In the genomic region with DNA sequence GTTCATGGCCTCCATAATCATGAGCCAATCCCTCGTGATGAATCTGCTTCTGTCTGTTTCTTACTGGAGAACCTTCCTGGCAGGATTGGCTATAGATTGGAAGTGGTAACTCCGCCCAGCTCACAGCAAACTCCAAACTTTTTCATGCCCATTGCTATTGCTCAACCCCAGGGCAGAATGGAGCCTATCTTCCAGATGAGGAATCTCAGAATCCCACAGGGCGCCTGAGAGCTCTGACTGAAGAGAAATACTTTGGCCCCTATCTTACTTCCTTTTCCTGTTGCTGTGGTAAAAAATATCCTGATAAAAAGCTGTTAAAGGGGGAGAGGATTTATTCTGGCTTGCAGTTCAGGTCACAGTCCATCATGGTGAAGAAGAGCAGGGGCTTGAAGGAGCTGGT, we compare ENCODE assay signal across 31 mouse cellular contexts. TPM values are rescaled to one million over a fixed set of nuclear protein-coding genes. Genes with fewer than 3 reads are reported as not detected.
DNase-seq lines count a peak whose midpoint lies in the region; ATAC-seq and TF ChIP-seq lines count a peak whose summit lies in the region.
"Had no signal": no experiment of that assay in that cellular context is flagged by ENCODE, and none has a peak within 500 bp of the region (broad histone marks: within the 10 kb centered on the region; RNA-seq: fewer than 3 reads in every experiment).

No protein-coding gene starts in this region.

- DNase-seq in heart, adult 18-20 months: peak; percentile 27 to 36
- DNase-seq in heart, embryonic 10.5 days (ENCODE audit: low spot score): no peak
- no peak for DNase-seq in heart, postnatal 14 days
- no peak for DNase-seq in liver, embryonic 11.5 days (ENCODE audit: low spot score)
- DNase-seq in heart, postnatal 0 days (ENCODE audit: low spot score): no peak
- DNase-seq: adrenal gland, adult 2 months; adrenal gland, postnatal 36 days; cerebellum, adult 9-11 months; embryo, embryonic 11 days; gastrocnemius, postnatal 36 days; kidney, postnatal 25 days; lung, embryonic 14.5 days; lung, postnatal 14 days; right cerebral cortex, adult 18-20 months; spleen, adult 18-20 months; thymus, adult 18-20 months; thymus, postnatal 25 days had no signal

- 53% methylated on average over 3 of the region's 3 CpGs for WGBS in heart, embryonic 10.5 days
- WGBS in heart, embryonic 15.5 days: 59% methylated on average over 3 of the region's 3 CpGs
- 28% methylated on average over 3 of the region's 3 CpGs for WGBS in liver, embryonic 16.5 days (ENCODE audit: insufficient replicate concordance)
- WGBS in liver, embryonic 11.5 days: 49% methylated on average over 3 of the region's 3 CpGs
- WGBS in heart, postnatal 0 days: 53% methylated on average over 3 of the region's 3 CpGs

- H3K27me3 ChIP-seq in heart, embryonic 10.5 days (ENCODE audit: insufficient read depth, poor library complexity, severe bottlenecking): no peaks in the 10 kb centered on the region
- H3K27me3 ChIP-seq in heart, embryonic 15.5 days: no peaks in the 10 kb centered on the region
- no peaks in the 10 kb centered on the region for H3K27me3 ChIP-seq in liver, embryonic 16.5 days (ENCODE audit: control insufficient read depth, insufficient read depth, low read depth, low read length)
- H3K27me3 ChIP-seq in liver, embryonic 11.5 days (replicated peaks; ENCODE audit: control insufficient read depth, insufficient read depth, low read length): no peaks in the 10 kb centered on the region; the same call in 1 of the 2 replicates
- no peaks in the 10 kb centered on the region for H3K27me3 ChIP-seq in heart, postnatal 0 days (ENCODE audit: control insufficient read depth, insufficient read depth, low read length)
- H3K27me3 ChIP-seq: embryonic facial prominence, embryonic 12.5 days; kidney, embryonic 15.5 days; limb, embryonic 12.5 days; neural tube, embryonic 12.5 days had no signal

- no peak for ATAC-seq in heart, embryonic 15.5 days (replicated peaks; ENCODE audit: insufficient number of reproducible peaks, insufficient read depth, low FRiP score, low read depth)
- ATAC-seq in liver, embryonic 16.5 days (ENCODE audit: low read depth): peak; percentile 24; the same call in 1 of the 2 replicates
- ATAC-seq in liver, embryonic 11.5 days (replicated peaks; ENCODE audit: low FRiP score): no peak
- no peak for ATAC-seq in heart, postnatal 0 days (ENCODE audit: insufficient read depth, low read depth)
- no peak for ATAC-seq in megakaryocyte-erythroid progenitor cell, adult 5-6 weeks (replicated peaks; ENCODE audit: low FRiP score, low TSS enrichment, poor library complexity, severe bottlenecking)
- ATAC-seq: activated CD4-positive, CD25-positive, alpha-beta regulatory T cell, adult 4 months; forebrain, embryonic 14.5 days; intestine, postnatal 0 days had no signal

- H3K9ac ChIP-seq in heart, embryonic 15.5 days: no peak overlapping the region
- H3K9ac ChIP-seq in liver, embryonic 16.5 days (ENCODE audit: low read depth, low read length): no peak overlapping the region
- H3K9ac ChIP-seq in liver, embryonic 11.5 days (ENCODE audit: low read depth, low read length): no peak overlapping the region
- H3K9ac ChIP-seq in heart, postnatal 0 days (replicated peaks; ENCODE audit: low read depth, low read length): no peak overlapping the region
- H3K9ac ChIP-seq: embryonic facial prominence, embryonic 12.5 days; hindbrain, embryonic 14.5 days; kidney, embryonic 15.5 days; limb, embryonic 12.5 days; liver, embryonic 14.5 days; lung, embryonic 14.5 days; neural tube, embryonic 12.5 days had no signal

- H3K4me3 ChIP-seq in heart, embryonic 10.5 days: no peak overlapping the region
- H3K4me3 ChIP-seq in heart, embryonic 15.5 days: no peak overlapping the region
- H3K4me3 ChIP-seq in liver, embryonic 16.5 days (ENCODE audit: low read depth, low read length): no peak overlapping the region
- no peak overlapping the region for H3K4me3 ChIP-seq in liver, embryonic 11.5 days (ENCODE audit: low read depth, low read length)
- H3K4me3 ChIP-seq in heart, postnatal 0 days (ENCODE audit: low read depth, low read length): no peak overlapping the region
- H3K4me3 ChIP-seq: embryonic facial prominence, embryonic 12.5 days; kidney, embryonic 15.5 days; limb, embryonic 12.5 days; midbrain, embryonic 10.5 days; myocyte; neural tube, embryonic 12.5 days had no signal

- peaks cover 23% of the 10 kb centered on the region for H3K4me1 ChIP-seq in heart, embryonic 10.5 days
- H3K4me1 ChIP-seq in heart, embryonic 15.5 days (replicated peaks): peaks cover 22% of the 10 kb centered on the region
- no peaks in the 10 kb centered on the region; the same call in 1 of the 2 replicates for H3K4me1 ChIP-seq in liver, embryonic 16.5 days (ENCODE audit: control insufficient read depth, low read depth, low read length)
- peaks cover 13% of the 10 kb centered on the region for H3K4me1 ChIP-seq in liver, embryonic 11.5 days (replicated peaks; ENCODE audit: control insufficient read depth, insufficient read depth, low read length)
- H3K4me1 ChIP-seq in heart, postnatal 0 days (ENCODE audit: control insufficient read depth, insufficient read depth): peaks cover 7% of the 10 kb centered on the region; the same call in 1 of the 2 replicates
- H3K4me1 ChIP-seq: embryonic facial prominence, embryonic 12.5 days; midbrain, embryonic 10.5 days; neural tube, embryonic 12.5 days had no signal

- no peaks in the 10 kb centered on the region for H3K36me3 ChIP-seq in heart, embryonic 10.5 days
- no peaks in the 10 kb centered on the region for H3K36me3 ChIP-seq in heart, embryonic 15.5 days
- no peaks in the 10 kb centered on the region for H3K36me3 ChIP-seq in liver, embryonic 16.5 days (ENCODE audit: control insufficient read depth, insufficient read depth)
- no peaks in the 10 kb centered on the region for H3K36me3 ChIP-seq in liver, embryonic 11.5 days (ENCODE audit: control insufficient read depth, insufficient read depth, low read length)
- no peaks in the 10 kb centered on the region for H3K36me3 ChIP-seq in heart, postnatal 0 days (replicated peaks; ENCODE audit: control insufficient read depth, insufficient read depth, low read length)
- H3K36me3 ChIP-seq: embryonic facial prominence, embryonic 12.5 days; kidney, embryonic 15.5 days; limb, embryonic 12.5 days; midbrain, embryonic 10.5 days; neural tube, embryonic 12.5 days had no signal

- TF ChIP-seq EP300 in heart, postnatal 0 days (IDR thresholded peaks at IDR 0.05; ENCODE audit: low read depth): no peak

- no peaks in the 10 kb centered on the region for H3K9me3 ChIP-seq in heart, embryonic 10.5 days
- H3K9me3 ChIP-seq in heart, embryonic 15.5 days (replicated peaks): no peaks in the 10 kb centered on the region
- no peaks in the 10 kb centered on the region for H3K9me3 ChIP-seq in liver, embryonic 16.5 days (replicated peaks; ENCODE audit: control insufficient read depth, low read length)
- no peaks in the 10 kb centered on the region for H3K9me3 ChIP-seq in liver, embryonic 11.5 days (ENCODE audit: control insufficient read depth, low read length)
- H3K9me3 ChIP-seq in heart, postnatal 0 days (replicated peaks; ENCODE audit: control insufficient read depth, low read length): no peaks in the 10 kb centered on the region
- H3K9me3 ChIP-seq: embryonic facial prominence, embryonic 12.5 days; kidney, embryonic 15.5 days; limb, embryonic 12.5 days; midbrain, embryonic 10.5 days; neural tube, embryonic 12.5 days had no signal

- H3K4me2 ChIP-seq in heart, embryonic 15.5 days: no peak overlapping the region
- H3K4me2 ChIP-seq in liver, embryonic 16.5 days (ENCODE audit: low read depth, low read length): no peak overlapping the region
- no peak overlapping the region for H3K4me2 ChIP-seq in liver, embryonic 11.5 days
- H3K4me2 ChIP-seq in heart, postnatal 0 days (ENCODE audit: low read depth, low read length): no peak overlapping the region
- H3K4me2 ChIP-seq: embryonic facial prominence, embryonic 12.5 days; hindbrain, embryonic 14.5 days; kidney, embryonic 15.5 days; limb, embryonic 12.5 days; lung, embryonic 14.5 days; neural tube, embryonic 12.5 days had no signal

- intact Hi-C loops in heart, postnatal 14 days (cut with DNase I): no loop called here

- TF ChIP-seq CTCF in heart, postnatal 0 days (IDR thresholded peaks at IDR 0.05; ENCODE audit: low read depth): no peak

- no peak overlapping the region for H3K27ac ChIP-seq in heart, embryonic 10.5 days
- peak overlapping the region; percentile 14 for H3K27ac ChIP-seq in heart, embryonic 15.5 days
- H3K27ac ChIP-seq in liver, embryonic 16.5 days (ENCODE audit: low read length): no peak overlapping the region
- H3K27ac ChIP-seq in liver, embryonic 11.5 days (ENCODE audit: low read depth, low read length): no peak overlapping the region
- peak overlapping the region; percentile 41 for H3K27ac ChIP-seq in heart, postnatal 0 days (ENCODE audit: low read depth)
- H3K27ac ChIP-seq: embryonic facial prominence, embryonic 12.5 days; hindbrain, embryonic 14.5 days; kidney, embryonic 15.5 days; limb, embryonic 12.5 days; liver, embryonic 14.5 days; midbrain, embryonic 10.5 days; neural tube, embryonic 12.5 days had no signal

RNA-seq across cellular contexts. Expression of a gene that starts 48.2 kb away (rescaled TPM):
- 10 to 100 TPM; 27.6 to 30.0 TPM for total RNA-seq in heart, adult 18-20 months (2021)
- polyA plus RNA-seq in heart, embryonic 10.5 days (2016; fragmentation: Nextera tagmentation; extraction: Ambion mirVana): 9.4 and 11.0 TPM in 2 replicates
- polyA plus RNA-seq in heart, embryonic 15.5 days (2015; fragmentation: Nextera tagmentation; extraction: Ambion mirVana): 10.5 and 12.2 TPM in 2 replicates
- 10 to 100 TPM; 30.3 to 32.8 TPM for total RNA-seq in heart, postnatal 14 days (2021)
- 1.5 and 1.9 TPM in 2 replicates for polyA plus RNA-seq in liver, embryonic 16.5 days (2015; fragmentation: Nextera tagmentation; extraction: Ambion mirVana)
- polyA plus RNA-seq in liver, embryonic 11.5 days (2014; fragmentation: Nextera tagmentation; extraction: Ambion mirVana): 7.1 and 7.9 TPM in 2 replicates
- total RNA-seq in heart, postnatal 0 days (2014; rRNA removed; ENCODE audit: low replicate concordance): 11.4 and 17.7 TPM in 2 replicates
- polyA plus RNA-seq in heart, postnatal 0 days (2015; fragmentation: Nextera tagmentation; extraction: Ambion mirVana): 7.3 and 7.9 TPM in 2 replicates
- total RNA-seq in megakaryocyte-erythroid progenitor cell, adult 5-6 weeks (2014; fragmentation: Nextera tagmentation): 6.0 and 8.1 TPM in 2 replicates
- total RNA-seq in megakaryocyte-erythroid progenitor cell, adult 5-6 weeks (2017): 5.0 and 13.8 TPM in 2 replicates

Comparison
In these comparisons a context has a peak if more than half of its experiments do, and no peak if none do; other contexts are left out.
1. DNase-seq: peak in heart, adult 18-20 months (2 of 2); none in heart, embryonic 10.5 days (single experiment), heart, postnatal 14 days (0 of 2), liver, embryonic 11.5 days (single experiment) and heart, postnatal 0 days (single experiment).
2. H3K27ac ChIP-seq: peak in heart, embryonic 15.5 days (single experiment) and heart, postnatal 0 days (single experiment); none in heart, embryonic 10.5 days (single experiment), liver, embryonic 16.5 days (single experiment) and liver, embryonic 11.5 days (single experiment).